Mouse (Mus musculus): ENCODE measurements around the gene Dab1. TPM values are rescaled to one million over a fixed set of nuclear protein-coding genes. Genes with fewer than 3 reads are reported as not detected.

The Dab1 gene
- polyA plus RNA-seq, 1 experiment from 2014 or later = 1.3 TPM

DNA sequence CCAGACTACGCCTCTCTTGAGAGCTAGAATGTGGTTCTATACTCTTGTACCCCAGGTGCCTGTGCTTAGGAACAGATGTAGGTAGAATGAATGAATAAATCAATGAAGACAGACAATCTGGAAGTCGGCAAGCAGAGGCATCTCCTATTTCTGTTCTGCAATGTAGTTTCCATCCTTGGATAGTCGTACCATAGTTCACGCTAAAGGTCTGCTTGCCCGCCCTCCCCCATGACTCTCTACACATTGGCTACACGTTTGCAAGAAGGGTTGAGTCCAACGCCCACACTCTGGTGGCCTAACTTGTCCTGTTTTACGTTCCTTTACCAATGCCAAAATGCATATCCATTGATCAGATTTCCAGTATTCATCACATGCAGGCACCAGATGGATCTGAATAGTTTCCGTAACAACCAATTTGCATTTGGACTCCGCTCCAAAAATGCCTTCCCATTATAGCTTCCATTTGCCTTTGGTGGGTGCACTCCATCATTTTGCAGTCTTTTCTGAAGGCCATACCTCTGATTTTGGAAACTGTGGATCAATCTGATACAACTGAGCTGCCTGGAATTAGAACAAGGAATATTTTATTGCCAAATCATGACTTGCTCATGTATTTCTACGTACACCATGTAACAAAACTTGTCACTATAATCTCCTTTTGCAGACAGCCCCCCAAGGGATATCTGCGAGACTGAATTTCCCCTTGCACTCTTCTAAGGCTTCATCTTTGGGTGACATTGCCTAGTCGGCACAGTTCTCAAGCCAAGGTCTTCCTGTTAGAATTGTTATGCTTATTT lies 494.2 kb downstream of the Dab1 start:
- no peak overlapping the region for H3K4me2 ChIP-seq (ENCODE audit: low read depth, low read length)
- no peak overlapping the region for H3K9ac ChIP-seq (ENCODE audit: low read depth, low read length)
- no peak overlapping the region for H3K4me3 ChIP-seq (ENCODE audit: low read depth, low read length)
- H3K4me1 ChIP-seq (ENCODE audit: control insufficient read depth, low read depth, low read length) = no peaks in the 10 kb centered on the region
- H3K27ac ChIP-seq (ENCODE audit: low read length) = no peak overlapping the region
- 70% methylated on average over 13 of the region's 13 CpGs for WGBS (ENCODE audit: insufficient replicate concordance)
- H3K27me3 ChIP-seq (ENCODE audit: control insufficient read depth, insufficient read depth, low read depth, low read length) = no peaks in the 10 kb centered on the region
- ATAC-seq (ENCODE audit: low read depth) = no peak
- H3K36me3 ChIP-seq (ENCODE audit: control insufficient read depth, insufficient read depth) = no peaks in the 10 kb centered on the region
- H3K9me3 ChIP-seq (replicated peaks; ENCODE audit: control insufficient read depth, low read length) = no peaks in the 10 kb centered on the region; the same call in 1 of the 2 replicates

DNA sequence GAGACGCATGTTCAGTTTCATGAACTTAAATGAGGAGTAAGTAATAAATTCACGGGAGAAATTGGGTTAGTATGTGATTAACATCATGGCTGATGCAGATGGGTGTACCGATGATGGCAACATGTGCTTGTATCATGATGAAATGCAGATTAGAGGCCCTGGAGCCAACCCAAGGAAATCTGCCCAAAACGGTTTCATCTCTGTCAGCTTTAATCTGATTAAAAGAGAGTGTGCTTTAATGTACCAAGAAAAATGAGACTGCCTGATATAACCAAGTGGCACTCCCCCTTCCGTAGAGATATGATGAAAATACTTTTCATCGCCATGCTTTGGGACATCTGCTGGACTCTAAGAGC lies 494.8 kb downstream of the Dab1 start:
- WGBS (ENCODE audit: insufficient replicate concordance) = 69% methylated on average over 6 of the region's 6 CpGs
- Histone ChIP-seq H3K9me3 (replicated peaks; ENCODE audit: control insufficient read depth, low read length) (no peaks in the 10 kb centered on the region; the same call in 1 of the 2 replicates), H3K4me3 (ENCODE audit: low read depth, low read length) (no peak overlapping the region), H3K4me2 (ENCODE audit: low read depth, low read length) (no peak overlapping the region), H3K27me3 (ENCODE audit: control insufficient read depth, insufficient read depth, low read depth, low read length) (no peaks in the 10 kb centered on the region), H3K36me3 (ENCODE audit: control insufficient read depth, insufficient read depth) (no peaks in the 10 kb centered on the region), H3K9ac (ENCODE audit: low read depth, low read length) (no peak overlapping the region), H3K4me1 (ENCODE audit: control insufficient read depth, low read depth, low read length) (no peaks in the 10 kb centered on the region), H3K27ac (ENCODE audit: low read length) (no peak overlapping the region)
- no peak for ATAC-seq (ENCODE audit: low read depth)

DNA sequence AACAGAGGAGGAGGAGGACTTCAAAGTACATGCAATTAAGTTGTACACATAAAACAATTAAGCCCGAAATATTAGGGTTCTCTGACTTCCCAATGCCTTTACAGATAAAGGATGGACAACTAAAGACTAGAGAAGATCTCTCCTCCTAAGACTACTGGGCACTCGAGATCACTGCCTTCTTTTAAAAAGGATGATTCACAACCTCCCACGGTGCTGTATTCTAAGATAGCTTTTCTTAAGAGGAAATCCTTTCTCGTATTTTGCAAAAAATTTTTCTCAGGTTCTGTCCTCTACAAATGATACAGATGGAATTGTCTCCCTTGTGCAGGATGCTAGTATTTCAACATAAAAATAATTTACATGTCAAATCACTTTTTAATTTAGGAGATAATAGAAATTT lies 500.9 kb downstream of the Dab1 start:
- no peak for ATAC-seq (ENCODE audit: low read depth)
- Histone ChIP-seq H3K4me2 (ENCODE audit: low read depth, low read length) (no peak overlapping the region), H3K36me3 (ENCODE audit: control insufficient read depth, insufficient read depth) (no peaks in the 10 kb centered on the region)

DNA sequence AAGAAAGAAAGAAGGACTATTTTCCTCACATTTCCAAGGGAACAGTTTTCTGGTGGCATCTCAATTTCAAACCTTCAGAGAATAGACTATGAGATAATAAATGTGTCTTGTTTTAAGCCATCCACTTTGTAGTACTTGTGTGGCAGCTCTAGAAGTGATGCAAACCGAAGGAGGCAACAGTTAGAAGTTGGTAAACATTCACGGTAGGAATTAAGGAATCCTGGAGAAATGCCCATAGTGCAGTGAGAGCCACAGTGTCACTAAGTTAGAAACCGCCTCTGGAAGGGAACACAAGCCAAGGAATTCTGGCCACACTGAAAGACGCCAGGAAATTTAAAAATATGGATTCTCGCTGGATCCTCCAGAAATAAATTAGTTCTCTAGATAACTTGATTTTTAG lies 502.8 kb downstream of the Dab1 start:
- H3K27me3 ChIP-seq (ENCODE audit: control insufficient read depth, insufficient read depth, low read depth, low read length) = no peaks in the 10 kb centered on the region
- H3K4me2 ChIP-seq (ENCODE audit: low read depth, low read length) = no peak overlapping the region
- H3K4me3 ChIP-seq (ENCODE audit: low read depth, low read length) = no peak overlapping the region
- H3K36me3 ChIP-seq (ENCODE audit: control insufficient read depth, insufficient read depth) = no peaks in the 10 kb centered on the region
- no peak overlapping the region for H3K27ac ChIP-seq (ENCODE audit: low read length)
- ATAC-seq (ENCODE audit: low read depth) = no peak
- H3K9me3 ChIP-seq (replicated peaks; ENCODE audit: control insufficient read depth, low read length) = no peaks in the 10 kb centered on the region
- no peak overlapping the region for H3K9ac ChIP-seq (ENCODE audit: low read depth, low read length)
- H3K4me1 ChIP-seq (ENCODE audit: control insufficient read depth, low read depth, low read length) = no peaks in the 10 kb centered on the region
- 62% methylated on average over 5 of the region's 5 CpGs for WGBS (ENCODE audit: insufficient replicate concordance)

More for the DNA sequence above, 500.9 kb downstream of the Dab1 start:
- H3K27ac ChIP-seq (ENCODE audit: low read length) = no peak overlapping the region
- H3K9ac ChIP-seq (ENCODE audit: low read depth, low read length) = no peak overlapping the region
- H3K4me1 ChIP-seq (ENCODE audit: control insufficient read depth, low read depth, low read length) = no peaks in the 10 kb centered on the region
- no peaks in the 10 kb centered on the region for H3K27me3 ChIP-seq (ENCODE audit: control insufficient read depth, insufficient read depth, low read depth, low read length)
- H3K4me3 ChIP-seq (ENCODE audit: low read depth, low read length) = no peak overlapping the region
- no peaks in the 10 kb centered on the region; the same call in 1 of the 2 replicates for H3K9me3 ChIP-seq (replicated peaks; ENCODE audit: control insufficient read depth, low read length)
- 51% methylated on average over 4 of the region's 4 CpGs for WGBS (ENCODE audit: insufficient replicate concordance)

DNA sequence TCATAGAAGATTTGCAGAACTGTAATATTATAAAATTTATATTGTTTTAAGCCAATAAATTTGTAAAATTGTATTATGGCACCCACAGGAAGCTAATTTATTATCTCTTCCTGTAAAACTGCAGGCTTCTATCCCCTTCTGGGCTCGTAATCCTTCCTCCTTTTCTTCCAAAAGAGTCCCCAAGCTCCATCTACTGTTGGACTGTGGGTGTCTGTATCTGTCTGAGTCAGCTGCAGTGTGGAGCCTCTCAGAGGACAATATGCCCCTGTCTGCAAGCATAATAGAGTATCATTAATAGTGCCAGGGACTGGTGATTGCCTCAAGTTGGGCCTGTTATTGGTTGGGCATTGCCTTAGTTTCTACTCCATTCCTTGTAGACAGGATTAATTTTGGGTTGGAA lies 503.2 kb downstream of the Dab1 start:
- Histone ChIP-seq H3K9ac (ENCODE audit: low read depth, low read length) (no peak overlapping the region), H3K36me3 (ENCODE audit: control insufficient read depth, insufficient read depth) (no peaks in the 10 kb centered on the region), H3K4me1 (ENCODE audit: control insufficient read depth, low read depth, low read length) (no peaks in the 10 kb centered on the region), H3K27me3 (ENCODE audit: control insufficient read depth, insufficient read depth, low read depth, low read length) (no peaks in the 10 kb centered on the region), H3K27ac (ENCODE audit: low read length) (no peak overlapping the region), H3K4me3 (ENCODE audit: low read depth, low read length) (no peak overlapping the region), H3K9me3 (replicated peaks; ENCODE audit: control insufficient read depth, low read length) (no peaks in the 10 kb centered on the region), H3K4me2 (ENCODE audit: low read depth, low read length) (no peak overlapping the region)
- WGBS (ENCODE audit: insufficient replicate concordance) = 34% methylated on average over 1 of the region's 1 CpGs
- ATAC-seq (ENCODE audit: low read depth) = no peak

DNA sequence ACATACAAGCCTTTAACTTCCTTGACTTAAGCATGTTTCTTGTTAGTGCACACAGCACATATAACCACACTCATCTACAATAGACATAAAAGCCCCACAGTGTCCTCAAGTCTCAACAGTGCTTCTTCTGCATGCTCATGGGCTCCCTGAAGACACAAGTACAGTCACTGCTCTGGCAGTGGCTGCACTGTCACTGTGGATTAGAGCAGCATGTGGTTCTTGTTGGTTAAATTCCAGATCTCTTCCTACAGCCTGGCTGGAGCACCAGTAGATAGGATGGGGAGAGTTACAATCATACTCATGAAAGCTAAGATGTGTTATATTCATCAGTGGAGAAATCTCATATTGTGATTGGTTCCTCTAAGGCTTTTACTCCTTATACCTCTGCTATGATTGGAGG lies 534.5 kb downstream of the Dab1 start:
- Histone ChIP-seq H3K9ac (ENCODE audit: low read depth, low read length) (no peak overlapping the region), H3K9me3 (replicated peaks; ENCODE audit: control insufficient read depth, low read length) (no peaks in the 10 kb centered on the region), H3K4me3 (ENCODE audit: low read depth, low read length) (no peak overlapping the region), H3K27me3 (ENCODE audit: control insufficient read depth, insufficient read depth, low read depth, low read length) (no peaks in the 10 kb centered on the region), H3K4me2 (ENCODE audit: low read depth, low read length) (no peak overlapping the region), H3K36me3 (ENCODE audit: control insufficient read depth, insufficient read depth) (no peaks in the 10 kb centered on the region), H3K27ac (ENCODE audit: low read length) (no peak overlapping the region), H3K4me1 (ENCODE audit: control insufficient read depth, low read depth, low read length) (no peaks in the 10 kb centered on the region)
- ATAC-seq (ENCODE audit: low read depth) = no peak

DNA sequence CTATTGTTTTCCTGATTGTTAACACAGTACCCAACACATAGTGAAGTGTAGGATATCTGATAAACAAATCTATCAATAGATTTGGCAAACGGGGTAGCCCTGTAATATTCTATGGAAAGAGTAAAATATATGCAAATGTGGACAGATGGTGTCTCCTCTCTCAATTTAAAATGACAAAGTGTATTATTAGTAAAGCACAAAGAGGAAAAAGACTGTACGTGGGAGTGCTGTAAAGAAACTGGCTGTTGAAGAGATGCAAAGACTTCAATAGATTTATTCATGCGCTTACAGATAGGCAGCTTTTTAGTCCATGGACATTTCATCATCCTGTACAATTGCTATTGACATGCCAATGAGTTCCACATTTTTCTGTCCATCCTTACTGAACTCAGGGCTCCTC lies 558.9 kb downstream of the Dab1 start:
- Histone ChIP-seq H3K9me3 (replicated peaks; ENCODE audit: control insufficient read depth, low read length) (no peaks in the 10 kb centered on the region), H3K4me1 (ENCODE audit: control insufficient read depth, low read depth, low read length) (no peaks in the 10 kb centered on the region), H3K27ac (ENCODE audit: low read length) (no peak overlapping the region), H3K9ac (ENCODE audit: low read depth, low read length) (no peak overlapping the region), H3K4me2 (ENCODE audit: low read depth, low read length) (no peak overlapping the region), H3K4me3 (ENCODE audit: low read depth, low read length) (no peak overlapping the region), H3K27me3 (ENCODE audit: control insufficient read depth, insufficient read depth, low read depth, low read length) (no peaks in the 10 kb centered on the region), H3K36me3 (ENCODE audit: control insufficient read depth, insufficient read depth) (no peaks in the 10 kb centered on the region)
- 60% methylated on average over 3 of the region's 3 CpGs for WGBS (ENCODE audit: insufficient replicate concordance)
- no peak for ATAC-seq (ENCODE audit: low read depth)

DNA sequence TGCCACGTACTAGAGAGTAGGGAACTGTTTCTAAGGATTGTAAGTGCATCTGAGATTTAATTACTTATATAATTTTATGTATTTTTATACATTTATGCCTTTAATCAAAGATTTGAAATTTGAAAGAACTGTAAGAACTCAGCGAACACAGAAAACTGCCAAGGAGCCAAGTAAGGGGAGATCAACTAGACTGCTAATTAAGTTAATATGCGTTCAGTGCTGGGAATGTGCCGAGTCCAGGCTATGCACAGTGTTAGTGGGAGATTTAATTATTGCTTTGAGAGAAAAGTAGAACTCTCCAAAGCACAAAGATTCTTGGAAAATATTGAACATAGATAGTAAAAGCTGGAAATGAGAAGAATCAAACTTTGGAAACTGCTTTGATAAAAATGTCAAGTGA lies 567.2 kb downstream of the Dab1 start:
- H3K27me3 ChIP-seq (ENCODE audit: control insufficient read depth, insufficient read depth, low read depth, low read length) = no peaks in the 10 kb centered on the region
- no peak overlapping the region for H3K27ac ChIP-seq (ENCODE audit: low read length)
- no peaks in the 10 kb centered on the region for H3K36me3 ChIP-seq (ENCODE audit: control insufficient read depth, insufficient read depth)
- WGBS (ENCODE audit: insufficient replicate concordance) = 67% methylated on average over 4 of the region's 4 CpGs
- ATAC-seq (ENCODE audit: low read depth) = no peak
- H3K9ac ChIP-seq (ENCODE audit: low read depth, low read length) = no peak overlapping the region
- no peak overlapping the region for H3K4me3 ChIP-seq (ENCODE audit: low read depth, low read length)
- no peaks in the 10 kb centered on the region for H3K4me1 ChIP-seq (ENCODE audit: control insufficient read depth, low read depth, low read length)
- no peak overlapping the region for H3K4me2 ChIP-seq (ENCODE audit: low read depth, low read length)
- H3K9me3 ChIP-seq (replicated peaks; ENCODE audit: control insufficient read depth, low read length) = no peaks in the 10 kb centered on the region

DNA sequence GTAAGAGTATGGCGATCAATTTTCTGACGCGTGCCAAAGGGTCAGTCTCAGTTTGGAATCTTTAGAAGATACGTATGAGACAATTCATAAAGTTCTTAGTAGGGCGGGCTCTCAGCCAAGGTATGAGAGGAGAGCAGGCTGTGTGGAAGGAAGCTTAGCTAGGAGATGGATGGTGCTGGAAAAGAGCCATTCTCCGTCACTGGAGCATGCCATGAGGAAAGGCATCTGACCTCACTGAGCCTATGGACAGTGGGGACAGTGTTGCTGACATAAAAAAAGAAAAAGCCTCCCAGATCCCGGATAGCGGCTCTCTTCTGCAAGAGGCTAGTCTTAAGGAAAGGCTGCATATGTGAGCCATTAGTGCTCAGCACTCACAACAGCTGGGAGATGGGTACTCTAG lies 579.5 kb downstream of the Dab1 start:
- H3K36me3 ChIP-seq (ENCODE audit: control insufficient read depth, insufficient read depth) = no peaks in the 10 kb centered on the region
- no peak for ATAC-seq (ENCODE audit: low read depth)
- 65% methylated on average over 8 of the region's 8 CpGs for WGBS (ENCODE audit: insufficient replicate concordance)
- H3K4me1 ChIP-seq (ENCODE audit: control insufficient read depth, low read depth, low read length) = no peaks in the 10 kb centered on the region
- no peak overlapping the region for H3K4me2 ChIP-seq (ENCODE audit: low read depth, low read length)
- H3K9ac ChIP-seq (ENCODE audit: low read depth, low read length) = no peak overlapping the region
- no peak overlapping the region for H3K27ac ChIP-seq (ENCODE audit: low read length)
- H3K9me3 ChIP-seq (replicated peaks; ENCODE audit: control insufficient read depth, low read length) = no peaks in the 10 kb centered on the region
- no peaks in the 10 kb centered on the region for H3K27me3 ChIP-seq (ENCODE audit: control insufficient read depth, insufficient read depth, low read depth, low read length)
- no peak overlapping the region for H3K4me3 ChIP-seq (ENCODE audit: low read depth, low read length)

Data from liver, embryonic 16.5 days (tissue).